Mouse (Mus musculus): ENCODE data around the gene Dbp. TPM values are rescaled to one million over a fixed set of nuclear protein-coding genes. Genes with fewer than 3 reads are reported as not detected.
A peak's percentile ranks its signal among the peaks of the same experiment; 100 is the strongest.

The Dbp gene
- polyA plus RNA-seq, 1 experiment from 2014 or later, result 2.2 TPM

DNA sequence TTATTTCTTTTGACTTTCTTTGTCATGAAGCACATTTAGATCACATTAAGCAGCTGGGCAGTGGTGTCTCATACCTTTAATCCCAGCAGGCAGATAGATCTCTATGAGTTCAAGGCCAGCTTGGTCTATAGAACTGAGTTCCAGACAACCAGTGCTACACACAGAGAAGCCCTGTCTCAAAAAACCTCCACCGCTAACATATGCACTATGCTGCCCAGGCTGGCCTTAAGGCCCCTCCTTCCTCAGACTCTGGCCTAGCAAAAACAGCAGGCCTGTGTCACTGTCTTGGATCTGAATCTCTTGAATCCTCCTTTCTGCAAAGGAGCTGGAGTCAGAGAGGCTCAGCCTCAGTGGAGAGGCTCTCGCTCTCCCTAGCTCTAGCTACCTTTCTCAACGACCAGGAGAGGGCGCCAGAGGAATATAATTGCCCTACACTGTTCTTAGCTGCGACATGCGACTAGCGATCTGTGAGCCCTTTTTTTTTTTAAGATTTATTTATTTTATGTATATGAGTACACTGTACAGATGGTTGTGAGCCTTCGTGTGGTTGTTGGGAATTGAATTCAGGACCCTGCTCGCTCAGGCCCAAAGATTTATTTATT, 34.4 kb downstream of the Dbp start:
- no peak for ATAC-seq (ENCODE audit: extremely low read depth, insufficient number of reproducible peaks, low FRiP score, low TSS enrichment)
- Histone ChIP-seq H3K9ac (no peak overlapping the region), H3K9me3 (no peaks in the 10 kb centered on the region), H3K4me2 (no peak overlapping the region), H3K4me3 (no peak overlapping the region), H3K36me3 (no peaks in the 10 kb centered on the region), H3K27ac (replicated peaks) (no peak overlapping the region), H3K4me1 (peaks cover 10% of the 10 kb centered on the region; the same call in 1 of the 2 replicates), H3K27me3 (replicated peaks) (peaks cover 14% of the 10 kb centered on the region)
- WGBS, result 9% methylated on average over 9 of the region's 9 CpGs

DNA sequence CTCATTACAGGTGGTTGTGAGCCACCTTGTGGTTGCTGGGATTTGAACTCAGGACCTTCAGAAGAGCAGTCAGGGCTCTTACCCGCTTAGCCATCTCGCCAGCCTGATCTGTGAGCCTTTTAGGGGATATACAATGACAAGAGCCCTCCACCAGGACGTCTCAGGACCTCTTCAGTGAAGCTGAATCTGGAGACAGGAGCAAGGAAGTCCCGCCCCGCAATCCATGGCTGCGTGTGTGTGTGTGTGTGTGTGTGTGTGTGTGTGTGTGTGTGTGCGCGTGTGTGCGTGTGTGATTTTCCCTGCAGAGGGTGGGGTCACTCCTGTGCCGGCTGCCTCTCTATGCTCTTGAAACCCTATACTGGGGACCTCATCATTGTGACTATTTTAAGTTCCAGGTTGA, 34.9 kb downstream of the Dbp start:
- Histone ChIP-seq H3K27ac (replicated peaks) (no peak overlapping the region), H3K9me3 (no peaks in the 10 kb centered on the region), H3K4me2 (no peak overlapping the region), H3K4me3 (no peak overlapping the region), H3K27me3 (replicated peaks) (peaks cover 14% of the 10 kb centered on the region), H3K4me1 (peaks cover 10% of the 10 kb centered on the region; the same call in 1 of the 2 replicates), H3K9ac (no peak overlapping the region), H3K36me3 (no peaks in the 10 kb centered on the region)
- ATAC-seq (ENCODE audit: extremely low read depth, insufficient number of reproducible peaks, low FRiP score, low TSS enrichment), result no peak
- 71% methylated on average over 10 of the region's 10 CpGs for WGBS

DNA sequence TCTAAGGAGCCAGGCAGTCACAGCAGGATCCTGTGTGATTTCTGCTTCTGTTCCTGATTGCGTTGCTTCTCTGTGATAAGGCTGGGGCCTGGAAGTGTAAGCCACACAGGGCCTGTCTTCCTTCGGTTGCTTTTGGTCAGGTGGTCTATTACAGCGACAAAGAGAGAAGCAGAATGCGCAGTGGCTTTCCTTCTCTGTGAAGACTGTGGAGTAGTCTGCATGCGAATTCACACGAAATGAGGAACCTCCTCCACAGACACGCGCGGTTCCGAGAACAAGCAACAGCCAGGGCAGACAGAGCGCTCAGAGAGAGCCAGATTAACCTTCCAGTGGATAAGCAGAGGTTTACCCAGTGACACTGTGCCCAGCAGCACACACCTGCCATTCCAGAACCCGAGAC, 36.4 kb downstream of the Dbp start:
- no peak for ATAC-seq (ENCODE audit: extremely low read depth, insufficient number of reproducible peaks, low FRiP score, low TSS enrichment)
- 71% methylated on average over 12 of the region's 12 CpGs for WGBS
- H3K4me1 ChIP-seq, result peaks cover 10% of the 10 kb centered on the region; the same call in 1 of the 2 replicates
- H3K36me3 ChIP-seq, result no peaks in the 10 kb centered on the region
- H3K4me2 ChIP-seq, result peak overlapping the region; percentile 56; the same call in 1 of the 2 replicates
- H3K27me3 ChIP-seq (replicated peaks), result peaks cover 14% of the 10 kb centered on the region
- peak overlapping the region; percentile 59; the same call in 1 of the 2 replicates for H3K9ac ChIP-seq
- H3K9me3 ChIP-seq, result no peaks in the 10 kb centered on the region
- H3K4me3 ChIP-seq, result peak overlapping the region; percentile 38; the same call in 1 of the 2 replicates
- H3K27ac ChIP-seq (replicated peaks), result no peak overlapping the region

DNA sequence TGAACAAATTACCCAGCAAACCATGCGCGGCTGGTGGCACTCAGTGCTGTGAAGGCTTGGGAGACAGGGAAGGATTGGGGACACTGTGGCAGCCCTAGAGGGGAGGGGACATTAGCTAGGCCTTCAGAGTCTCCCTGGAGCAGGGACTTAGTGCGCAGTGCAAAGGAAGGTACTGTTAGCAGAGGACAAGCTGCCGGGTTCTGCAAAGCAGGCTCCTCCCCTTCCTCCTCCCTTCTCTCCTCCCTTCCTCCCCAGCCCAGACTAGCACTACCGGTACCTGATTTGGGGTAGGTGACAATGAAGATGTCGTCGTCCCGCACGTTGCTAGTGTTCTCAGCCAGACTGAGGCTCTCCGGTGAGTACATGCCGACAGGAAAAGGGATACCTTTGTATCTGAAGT, 36.9 kb downstream of the Dbp start:
- Histone ChIP-seq H3K4me1 (peaks cover 10% of the 10 kb centered on the region; the same call in 1 of the 2 replicates), H3K9ac (peak overlapping the region; percentile 59), H3K27me3 (replicated peaks) (peaks cover 14% of the 10 kb centered on the region), H3K9me3 (no peaks in the 10 kb centered on the region; the same call in 1 of the 2 replicates), H3K27ac (replicated peaks) (no peak overlapping the region), H3K4me2 (peak overlapping the region; percentile 56), H3K36me3 (no peaks in the 10 kb centered on the region), H3K4me3 (peak overlapping the region; percentile 38)
- no peak for ATAC-seq (ENCODE audit: extremely low read depth, insufficient number of reproducible peaks, low FRiP score, low TSS enrichment)
- 33% methylated on average over 11 of the region's 11 CpGs for WGBS

DNA sequence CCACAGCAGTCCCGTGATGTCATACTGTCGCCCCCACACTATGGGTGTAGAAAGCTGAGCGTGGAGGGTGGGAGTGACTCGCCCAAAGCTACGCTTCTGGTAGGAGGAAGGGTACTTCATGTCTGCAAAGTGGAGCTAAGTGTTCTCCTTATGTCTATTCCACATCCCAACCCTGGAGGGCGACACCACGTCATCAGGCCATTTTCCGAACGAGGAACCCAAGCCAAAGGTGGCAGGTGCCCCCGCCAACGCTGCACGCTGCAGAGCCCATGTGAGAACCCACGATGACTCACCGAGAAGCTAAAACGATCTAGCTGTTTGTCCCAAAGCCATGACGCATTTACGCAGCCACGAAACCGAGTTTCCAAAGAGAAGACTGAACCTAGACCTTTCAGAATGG, 37.5 kb downstream of the Dbp start:
- no peaks in the 10 kb centered on the region for H3K36me3 ChIP-seq
- 34% methylated on average over 19 of the region's 19 CpGs for WGBS
- H3K9ac ChIP-seq, result peak overlapping the region; percentile 59
- peaks cover 10% of the 10 kb centered on the region; the same call in 1 of the 2 replicates for H3K4me1 ChIP-seq
- H3K27ac ChIP-seq (replicated peaks), result no peak overlapping the region
- H3K4me3 ChIP-seq, result peak overlapping the region; percentile 38
- no peak for ATAC-seq (ENCODE audit: extremely low read depth, insufficient number of reproducible peaks, low FRiP score, low TSS enrichment)
- H3K9me3 ChIP-seq, result no peaks in the 10 kb centered on the region; the same call in 1 of the 2 replicates
- H3K4me2 ChIP-seq, result peak overlapping the region; percentile 56
- peaks cover 14% of the 10 kb centered on the region for H3K27me3 ChIP-seq (replicated peaks)

DNA sequence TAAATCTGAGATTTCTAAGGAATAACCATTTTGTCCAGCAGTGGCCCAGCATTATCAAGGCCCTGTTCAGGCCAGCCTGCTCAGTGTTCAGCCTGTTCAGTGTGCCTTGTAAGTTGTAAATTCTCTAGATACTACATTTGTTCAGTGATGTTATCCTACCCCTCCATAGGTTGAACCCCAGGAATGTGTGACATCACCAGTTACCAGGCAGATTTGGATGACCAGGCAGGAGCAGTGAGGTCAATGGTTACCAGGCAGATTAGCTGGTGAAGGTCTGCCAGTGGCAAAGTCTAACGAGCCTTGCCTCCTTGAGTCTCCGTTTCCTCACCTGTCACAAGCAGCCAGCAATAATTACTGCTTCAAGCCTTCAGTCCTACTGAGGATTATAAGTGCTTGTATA, 39.5 kb downstream of the Dbp start:
- no peaks in the 10 kb centered on the region for H3K36me3 ChIP-seq
- H3K4me2 ChIP-seq, result no peak overlapping the region
- peaks cover 23% of the 10 kb centered on the region for H3K4me1 ChIP-seq
- H3K27ac ChIP-seq (replicated peaks), result no peak overlapping the region
- WGBS, result 27% methylated on average over 2 of the region's 2 CpGs
- no peak overlapping the region for H3K9ac ChIP-seq
- H3K9me3 ChIP-seq, result no peaks in the 10 kb centered on the region; the same call in 1 of the 2 replicates
- no peak for ATAC-seq (ENCODE audit: extremely low read depth, insufficient number of reproducible peaks, low FRiP score, low TSS enrichment)
- peaks cover 14% of the 10 kb centered on the region for H3K27me3 ChIP-seq (replicated peaks)
- H3K4me3 ChIP-seq, result no peak overlapping the region

DNA sequence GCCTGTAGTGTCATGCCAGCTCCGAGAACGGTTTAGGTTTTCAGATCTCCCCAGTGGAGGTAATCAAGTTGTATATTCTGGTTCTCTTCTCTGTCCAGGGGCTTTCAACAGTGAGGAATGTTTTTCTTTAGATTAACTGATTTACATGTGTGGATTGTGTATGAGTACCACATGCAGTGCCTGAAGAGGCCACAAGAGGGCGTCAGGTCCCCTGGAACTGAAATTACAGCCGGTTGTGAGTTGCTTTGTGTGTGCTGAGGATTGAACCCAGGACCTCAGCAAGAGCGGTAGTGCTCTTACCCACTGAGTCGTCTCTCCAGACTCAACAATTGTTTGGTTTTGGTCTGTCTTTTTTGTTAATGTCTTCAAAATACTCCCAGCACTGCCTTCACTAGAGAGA, 41.6 kb downstream of the Dbp start:
- Histone ChIP-seq H3K4me3 (no peak overlapping the region), H3K4me2 (no peak overlapping the region), H3K36me3 (no peaks in the 10 kb centered on the region), H3K9me3 (no peaks in the 10 kb centered on the region; the same call in 1 of the 2 replicates), H3K9ac (no peak overlapping the region), H3K27me3 (replicated peaks) (peaks cover 8% of the 10 kb centered on the region), H3K27ac (replicated peaks) (no peak overlapping the region), H3K4me1 (peaks cover 29% of the 10 kb centered on the region)
- no peak for ATAC-seq (ENCODE audit: extremely low read depth, insufficient number of reproducible peaks, low FRiP score, low TSS enrichment)
- WGBS, result 57% methylated on average over 6 of the region's 6 CpGs

DNA sequence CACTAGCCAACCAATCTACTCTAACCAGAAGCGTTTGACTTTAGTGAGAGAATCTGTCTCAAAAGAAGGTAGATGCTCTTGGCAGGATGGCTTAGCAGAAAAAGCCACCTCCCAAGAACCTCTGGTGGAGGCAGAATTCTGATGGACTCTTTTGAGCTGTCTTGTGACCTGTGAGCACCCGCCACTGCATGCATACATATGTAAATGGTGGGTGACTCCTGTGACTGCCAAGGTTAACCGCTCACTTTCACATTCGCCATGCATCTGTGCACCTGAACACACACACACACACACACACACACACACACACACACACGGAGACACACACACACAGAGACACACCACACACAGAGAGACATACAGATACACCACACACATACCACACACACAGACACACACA, 42.6 kb downstream of the Dbp start:
- Histone ChIP-seq H3K9ac (no peak overlapping the region), H3K4me1 (peaks cover 20% of the 10 kb centered on the region), H3K9me3 (no peaks in the 10 kb centered on the region; the same call in 1 of the 2 replicates), H3K4me2 (no peak overlapping the region), H3K27ac (replicated peaks) (no peak overlapping the region), H3K36me3 (no peaks in the 10 kb centered on the region), H3K27me3 (replicated peaks) (peaks cover under 1% of the 10 kb centered on the region; the same call in 1 of the 2 replicates), H3K4me3 (no peak overlapping the region)
- ATAC-seq (ENCODE audit: extremely low read depth, insufficient number of reproducible peaks, low FRiP score, low TSS enrichment), result no peak
- 72% methylated on average over 5 of the region's 5 CpGs for WGBS

DNA sequence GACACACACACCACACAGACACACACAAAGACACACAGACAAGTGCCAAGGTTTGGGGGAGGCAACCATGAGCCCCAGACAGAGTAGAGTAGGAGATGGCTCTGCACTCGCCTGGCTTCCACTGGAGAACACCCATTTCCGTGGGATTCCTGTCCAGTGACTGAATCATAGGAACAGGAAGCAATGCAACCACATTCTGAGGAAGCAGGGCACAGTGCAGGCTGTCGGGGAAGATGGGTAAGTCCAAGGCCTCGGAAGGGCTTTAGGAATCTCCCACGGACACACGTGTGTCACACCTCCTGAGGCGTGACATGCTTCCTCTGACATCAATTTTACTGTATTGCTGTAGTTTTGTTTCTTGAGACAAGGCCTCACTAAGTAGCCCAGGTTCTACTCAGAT, 43.2 kb downstream of the Dbp start:
- Histone ChIP-seq H3K27ac (replicated peaks) (no peak overlapping the region), H3K4me1 (peaks cover 20% of the 10 kb centered on the region), H3K4me3 (no peak overlapping the region), H3K9me3 (no peaks in the 10 kb centered on the region; the same call in 1 of the 2 replicates), H3K36me3 (no peaks in the 10 kb centered on the region), H3K4me2 (no peak overlapping the region), H3K27me3 (replicated peaks) (peaks cover 3% of the 10 kb centered on the region; the same call in 1 of the 2 replicates), H3K9ac (0 out of 2 replicates have a peak overlapping the region, but pooled peaks have one; percentile 10)
- no peak for ATAC-seq (ENCODE audit: extremely low read depth, insufficient number of reproducible peaks, low FRiP score, low TSS enrichment)
- WGBS, result 63% methylated on average over 7 of the region's 7 CpGs

DNA sequence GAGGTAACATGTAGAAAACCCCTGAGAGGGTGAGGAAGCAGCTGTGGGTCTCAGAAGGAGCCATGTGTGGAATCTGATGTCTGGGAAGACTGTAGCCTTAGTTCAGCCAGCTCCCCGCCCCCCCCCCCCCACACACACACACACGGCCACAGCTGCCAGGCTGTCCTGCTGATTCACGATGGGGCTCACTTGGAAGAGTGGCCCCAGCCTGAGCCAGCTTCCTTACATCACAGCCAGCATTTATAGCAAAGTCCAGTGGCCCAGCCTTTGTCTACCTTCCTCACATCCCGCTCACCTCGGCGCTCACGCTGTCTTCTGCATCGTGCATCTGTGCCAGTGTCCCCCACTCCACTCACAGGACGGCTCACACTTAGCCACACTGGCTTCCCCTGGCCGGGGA, 44.5 kb downstream of the Dbp start:
- H3K27ac ChIP-seq (replicated peaks), result no peak overlapping the region
- no peak for ATAC-seq (ENCODE audit: extremely low read depth, insufficient number of reproducible peaks, low FRiP score, low TSS enrichment)
- H3K9me3 ChIP-seq, result no peaks in the 10 kb centered on the region; the same call in 1 of the 2 replicates
- peak overlapping the region; percentile 37 for H3K9ac ChIP-seq
- peaks cover 20% of the 10 kb centered on the region for H3K4me1 ChIP-seq
- H3K4me3 ChIP-seq, result no peak overlapping the region
- H3K4me2 ChIP-seq, result no peak overlapping the region
- no peaks in the 10 kb centered on the region for H3K36me3 ChIP-seq
- WGBS, result 44% methylated on average over 8 of the region's 10 CpGs
- 0 out of 2 replicates have a peak, but pooled peaks cover 6% of the 10 kb centered on the region for H3K27me3 ChIP-seq (replicated peaks)

DNA sequence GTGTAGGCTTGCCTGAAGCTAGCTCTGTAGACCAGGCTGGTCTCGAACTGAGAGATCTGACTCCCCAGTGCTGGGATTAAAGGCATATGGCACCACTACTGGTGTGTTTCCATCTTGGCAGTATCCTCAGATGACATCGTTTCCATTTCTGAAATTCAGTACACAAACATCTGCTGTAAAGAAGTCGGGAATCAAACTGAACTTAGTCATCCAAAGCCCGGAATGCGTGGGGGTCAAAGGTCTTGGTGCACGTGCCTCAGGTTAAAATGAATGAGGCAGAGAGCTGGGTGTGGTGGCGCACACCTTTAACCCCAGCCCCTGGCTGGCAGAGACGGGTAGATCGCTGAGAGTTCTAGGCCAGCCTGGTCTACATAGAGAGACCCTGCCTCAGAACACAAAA, 45.3 kb downstream of the Dbp start:
- H3K9ac ChIP-seq, result no peak overlapping the region
- peaks cover 20% of the 10 kb centered on the region for H3K4me1 ChIP-seq
- ATAC-seq (ENCODE audit: extremely low read depth, insufficient number of reproducible peaks, low FRiP score, low TSS enrichment), result no peak
- H3K27me3 ChIP-seq (replicated peaks), result 0 out of 2 replicates have a peak, but pooled peaks cover 6% of the 10 kb centered on the region
- no peaks in the 10 kb centered on the region; the same call in 1 of the 2 replicates for H3K9me3 ChIP-seq
- WGBS, result 73% methylated on average over 9 of the region's 9 CpGs
- no peaks in the 10 kb centered on the region for H3K36me3 ChIP-seq
- no peak overlapping the region for H3K4me2 ChIP-seq
- no peak overlapping the region for H3K27ac ChIP-seq (replicated peaks)
- H3K4me3 ChIP-seq, result no peak overlapping the region

DNA sequence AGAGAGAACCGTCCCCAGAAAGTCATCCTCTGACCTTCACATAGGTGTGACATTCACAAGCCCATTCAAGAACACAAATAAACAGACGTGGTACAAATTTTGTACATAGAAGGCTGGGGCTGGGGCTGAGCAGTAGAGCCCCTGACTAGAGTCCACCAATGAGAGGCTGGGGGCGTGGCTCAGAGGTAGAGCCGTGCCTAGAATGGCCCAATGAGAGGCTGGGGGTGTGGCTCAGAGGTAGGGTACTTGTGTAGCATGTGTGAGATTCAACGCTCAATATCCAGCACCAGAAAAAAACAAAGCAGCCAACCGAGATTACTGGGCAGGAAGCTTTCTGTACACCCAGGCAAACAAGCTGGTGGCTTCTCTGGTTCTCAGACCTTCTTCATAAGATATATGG, 50.8 kb downstream of the Dbp start:
- no peak for ATAC-seq (ENCODE audit: extremely low read depth, insufficient number of reproducible peaks, low FRiP score, low TSS enrichment)
- no peak overlapping the region for H3K4me2 ChIP-seq
- no peaks in the 10 kb centered on the region for H3K9me3 ChIP-seq
- peaks cover 44% of the 10 kb centered on the region for H3K27me3 ChIP-seq (replicated peaks)
- WGBS, result 53% methylated on average over 6 of the region's 6 CpGs
- H3K4me3 ChIP-seq, result no peak overlapping the region
- no peaks in the 10 kb centered on the region for H3K36me3 ChIP-seq
- H3K27ac ChIP-seq (replicated peaks), result no peak overlapping the region
- H3K4me1 ChIP-seq, result peaks cover 6% of the 10 kb centered on the region
- no peak overlapping the region for H3K9ac ChIP-seq
